Mouse (Mus musculus): Measurements from ENCODE around the gene Ppfibp2. TPM values are rescaled to one million over a fixed set of nuclear protein-coding genes. Genes with fewer than 3 reads are reported as not detected.
A peak's percentile ranks its signal among the peaks of the same experiment; 100 is the strongest.

Ppfibp2 gene
- polyA plus RNA-seq, 1 experiment from 2014 or later = 17.5 TPM

- Histone ChIP-seq H3K36me3 (ENCODE audit: insufficient read depth, low read length) (no peaks in the 10 kb centered on the region), H3K27me3 (replicated peaks; ENCODE audit: insufficient read depth, low read length) (no peaks in the 10 kb centered on the region), H3K9me3 (ENCODE audit: low read length) (no peaks in the 10 kb centered on the region), H3K4me1 (ENCODE audit: insufficient read depth, low read depth, low read length) (no peaks in the 10 kb centered on the region; the same call in 1 of the 2 replicates), H3K27ac (ENCODE audit: low read length) (no peak overlapping the region), H3K4me3 (ENCODE audit: low read depth, low read length) (no peak overlapping the region), H3K9ac (replicated peaks; ENCODE audit: low read depth) (no peak overlapping the region), H3K4me2 (replicated peaks; ENCODE audit: low read depth, low read length) (no peak overlapping the region)
- ATAC-seq (no peak), DNase-seq (ENCODE audit: low spot score) (no peak)
- TF ChIP-seq CTCF (IDR thresholded peaks at IDR 0.05) (no peak), EP300 (IDR thresholded peaks at IDR 0.05) (no peak)
- 76% methylated on average over 3 of the region's 3 CpGs for WGBS
Measured at GRCm38 (mm10) chr7:107675224-107675623, 80.2 kb downstream of the Ppfibp2 start.

- peak; percentile 80 for ATAC-seq
- Histone ChIP-seq H3K9ac (replicated peaks; ENCODE audit: low read depth) (no peak overlapping the region), H3K27ac (ENCODE audit: low read length) (peak overlapping the region; percentile 78), H3K4me1 (ENCODE audit: insufficient read depth, low read depth, low read length) (no peaks in the 10 kb centered on the region; the same call in 1 of the 2 replicates), H3K4me2 (replicated peaks; ENCODE audit: low read depth, low read length) (no peak overlapping the region), H3K36me3 (ENCODE audit: insufficient read depth, low read length) (no peaks in the 10 kb centered on the region), H3K27me3 (replicated peaks; ENCODE audit: insufficient read depth, low read length) (no peaks in the 10 kb centered on the region), H3K9me3 (ENCODE audit: low read length) (no peaks in the 10 kb centered on the region), H3K4me3 (ENCODE audit: low read depth, low read length) (no peak overlapping the region)
- 42% methylated on average over 6 of the region's 6 CpGs for WGBS
- DNase-seq (ENCODE audit: low spot score) = peak; percentile 75
- TF ChIP-seq CTCF (IDR thresholded peaks at IDR 0.05) = no peak
- TF ChIP-seq EP300 (IDR thresholded peaks at IDR 0.05) = no peak
Measured at GRCm38 (mm10) chr7:107680151-107680852, 85.3 kb downstream of the Ppfibp2 start.

DNA sequence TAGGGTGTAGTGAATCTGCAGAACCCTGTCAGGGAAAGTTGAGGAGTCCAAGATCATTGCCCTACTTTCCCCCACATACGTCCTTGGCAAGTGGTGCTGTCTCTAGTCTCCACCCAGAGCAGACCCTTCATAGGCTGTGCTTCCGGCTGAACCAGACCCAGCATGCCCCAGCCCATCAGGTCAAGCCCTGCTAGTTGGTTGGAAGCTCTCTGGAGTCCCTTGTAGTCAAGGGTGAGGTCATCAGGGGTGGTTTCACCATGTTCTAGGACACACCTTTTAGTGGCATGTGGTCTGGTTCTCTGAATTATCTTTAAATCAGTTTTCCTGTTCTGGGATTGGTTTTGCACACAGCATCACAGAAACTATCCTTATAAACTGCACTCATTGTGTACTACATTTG, 86.3 kb downstream of the Ppfibp2 start:
- ATAC-seq (peak; percentile 61), DNase-seq (ENCODE audit: low spot score) (peak; percentile 70)
- peak; percentile 39; the same call in 1 of the 2 replicates for TF ChIP-seq EP300 (IDR thresholded peaks at IDR 0.05)
- TF ChIP-seq CTCF (IDR thresholded peaks at IDR 0.05) = no peak
- Histone ChIP-seq H3K36me3 (ENCODE audit: insufficient read depth, low read length) (no peaks in the 10 kb centered on the region), H3K4me3 (ENCODE audit: low read depth, low read length) (no peak overlapping the region), H3K9me3 (ENCODE audit: low read length) (no peaks in the 10 kb centered on the region), H3K4me2 (replicated peaks; ENCODE audit: low read depth, low read length) (no peak overlapping the region), H3K9ac (replicated peaks; ENCODE audit: low read depth) (no peak overlapping the region), H3K27ac (ENCODE audit: low read length) (peak overlapping the region; percentile 78), H3K4me1 (ENCODE audit: insufficient read depth, low read depth, low read length) (no peaks in the 10 kb centered on the region; the same call in 1 of the 2 replicates), H3K27me3 (replicated peaks; ENCODE audit: insufficient read depth, low read length) (no peaks in the 10 kb centered on the region)
- WGBS = 33% methylated on average over 2 of the region's 2 CpGs

DNA sequence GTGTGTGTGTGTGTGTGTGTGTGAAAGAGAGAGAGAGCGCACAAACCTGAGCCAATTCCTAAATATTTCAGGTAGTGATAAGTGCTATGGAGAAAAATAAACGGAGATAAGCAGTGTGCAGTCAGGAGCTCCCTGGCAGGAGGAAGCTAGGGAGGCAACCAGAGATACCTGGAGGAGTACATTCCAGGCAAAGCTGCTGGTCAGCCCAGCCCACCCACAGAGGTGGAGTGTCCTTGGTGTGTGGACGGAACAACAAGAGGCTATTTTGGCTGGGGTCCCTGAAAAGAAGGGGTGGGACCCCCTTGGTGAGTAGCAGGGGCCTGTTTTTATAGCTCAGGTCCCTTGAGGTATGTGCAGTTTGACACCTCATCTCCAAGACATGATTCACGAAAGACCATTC, 88.2 kb downstream of the Ppfibp2 start:
- H3K27ac ChIP-seq (ENCODE audit: low read length) = peak overlapping the region; percentile 66; the same call in 1 of the 2 replicates
- ATAC-seq = no peak

DNA sequence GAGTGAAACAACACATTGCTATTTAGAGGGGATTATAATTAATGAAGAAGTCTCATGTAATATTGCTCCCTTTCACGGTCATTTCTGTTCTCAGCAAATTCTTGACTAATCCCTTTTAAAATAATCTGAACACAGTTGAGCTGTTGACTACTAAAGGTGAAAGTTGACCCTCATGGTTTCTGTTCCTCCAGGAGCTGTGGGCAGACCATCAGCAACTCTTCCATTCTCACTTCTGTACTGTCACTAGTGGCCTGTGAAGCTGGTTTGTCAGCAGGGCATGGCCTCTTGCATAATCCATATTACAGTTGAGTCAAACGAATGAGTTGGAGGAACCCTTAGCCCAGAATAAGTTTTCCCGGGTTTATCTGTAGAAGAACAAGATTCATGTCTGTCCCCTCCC, 88.6 kb downstream of the Ppfibp2 start:
- TF ChIP-seq CTCF (IDR thresholded peaks at IDR 0.05) (no peak), EP300 (IDR thresholded peaks at IDR 0.05) (peak; percentile 8; the same call in 1 of the 2 replicates)

More for the DNA sequence above, 88.2 kb downstream of the Ppfibp2 start:
- Histone ChIP-seq H3K36me3 (ENCODE audit: insufficient read depth, low read length) (no peaks in the 10 kb centered on the region), H3K4me2 (replicated peaks; ENCODE audit: low read depth, low read length) (no peak overlapping the region), H3K9ac (replicated peaks; ENCODE audit: low read depth) (no peak overlapping the region), H3K4me1 (ENCODE audit: insufficient read depth, low read depth, low read length) (no peaks in the 10 kb centered on the region; the same call in 1 of the 2 replicates), H3K4me3 (ENCODE audit: low read depth, low read length) (no peak overlapping the region), H3K27me3 (replicated peaks; ENCODE audit: insufficient read depth, low read length) (no peaks in the 10 kb centered on the region), H3K9me3 (ENCODE audit: low read length) (no peaks in the 10 kb centered on the region)
- WGBS = 34% methylated on average over 4 of the region's 4 CpGs
- DNase-seq (ENCODE audit: low spot score) = peak; percentile 32
- TF ChIP-seq CTCF (IDR thresholded peaks at IDR 0.05) (no peak), EP300 (IDR thresholded peaks at IDR 0.05) (no peak)

GRCm38 (mm10) chr7:107685238-107685954, 90.4 kb downstream of the Ppfibp2 start:
- TF ChIP-seq EP300 (IDR thresholded peaks at IDR 0.05) (no peak), CTCF (IDR thresholded peaks at IDR 0.05) (no peak)
- Histone ChIP-seq H3K4me3 (ENCODE audit: low read depth, low read length) (no peak overlapping the region), H3K27me3 (replicated peaks; ENCODE audit: insufficient read depth, low read length) (no peaks in the 10 kb centered on the region), H3K27ac (ENCODE audit: low read length) (peak overlapping the region; percentile 91), H3K4me1 (ENCODE audit: insufficient read depth, low read depth, low read length) (no peaks in the 10 kb centered on the region; the same call in 1 of the 2 replicates), H3K4me2 (replicated peaks; ENCODE audit: low read depth, low read length) (0 out of 2 replicates have a peak overlapping the region, but pooled peaks have one; percentile 27), H3K36me3 (ENCODE audit: insufficient read depth, low read length) (no peaks in the 10 kb centered on the region), H3K9me3 (ENCODE audit: low read length) (no peaks in the 10 kb centered on the region), H3K9ac (replicated peaks; ENCODE audit: low read depth) (no peak overlapping the region)
- ATAC-seq (peak; percentile 59), DNase-seq (ENCODE audit: low spot score) (peak; percentile 53)
- 48% methylated on average over 8 of the region's 8 CpGs for WGBS

More for the DNA sequence above, 88.6 kb downstream of the Ppfibp2 start:
- H3K9ac ChIP-seq (replicated peaks; ENCODE audit: low read depth) = no peak overlapping the region
- H3K4me2 ChIP-seq (replicated peaks; ENCODE audit: low read depth, low read length) = no peak overlapping the region
- no peak overlapping the region for H3K4me3 ChIP-seq (ENCODE audit: low read depth, low read length)
- no peak for ATAC-seq
- peak overlapping the region; percentile 66 for H3K27ac ChIP-seq (ENCODE audit: low read length)
- no peaks in the 10 kb centered on the region; the same call in 1 of the 2 replicates for H3K4me1 ChIP-seq (ENCODE audit: insufficient read depth, low read depth, low read length)
- no peaks in the 10 kb centered on the region for H3K9me3 ChIP-seq (ENCODE audit: low read length)
- DNase-seq (ENCODE audit: low spot score) = peak; percentile 54
- H3K27me3 ChIP-seq (replicated peaks; ENCODE audit: insufficient read depth, low read length) = no peaks in the 10 kb centered on the region
- WGBS = 30% methylated on average over 3 of the region's 3 CpGs
- H3K36me3 ChIP-seq (ENCODE audit: insufficient read depth, low read length) = no peaks in the 10 kb centered on the region

All from lung, postnatal 0 days (tissue).